Comparison of ENCODE assay signal across 18 mouse cellular contexts in genomic region chr3:8123141-8123540, GRCm38 (mm10).
"Had no signal": no experiment of that assay in that cellular context is flagged by ENCODE, and none has a peak within 500 bp of the region (broad histone marks: within the 10 kb centered on the region; RNA-seq: fewer than 3 reads in every experiment).

No protein-coding gene starts in this region.

- H3K4me3 ChIP-seq: lung, embryonic 15.5 days; megakaryocyte, embryonic 14.5 days; midbrain, embryonic 12.5 days; myocyte; neural tube, embryonic 13.5 days; neural tube, embryonic 15.5 days; stomach, embryonic 15.5 days had no signal

- H3K36me3 ChIP-seq: lung, embryonic 15.5 days; midbrain, embryonic 12.5 days; neural tube, embryonic 13.5 days; neural tube, embryonic 15.5 days; stomach, embryonic 15.5 days had no signal

- H3K9me3 ChIP-seq: lung, embryonic 15.5 days; midbrain, embryonic 12.5 days; neural tube, embryonic 13.5 days; neural tube, embryonic 15.5 days; stomach, embryonic 15.5 days had no signal

- H3K27ac ChIP-seq: lung, embryonic 15.5 days; macrophage; midbrain, embryonic 12.5 days; neural tube, embryonic 13.5 days; neural tube, embryonic 15.5 days; stomach, embryonic 15.5 days; stomach, postnatal 0 days had no signal

- H3K27me3 ChIP-seq: lung, embryonic 15.5 days; megakaryocyte, embryonic 14.5 days; midbrain, embryonic 12.5 days; neural tube, embryonic 13.5 days; neural tube, embryonic 15.5 days; stomach, embryonic 15.5 days had no signal

- DNase-seq: liver, postnatal 0 days; lung, adult 2 months; lung, postnatal 14 days; lung, postnatal 36 days; midbrain, embryonic 14.5 days; right cerebral cortex, postnatal 14 days; thymus, adult 2 months; thymus, postnatal 25 days; thymus, postnatal 4 days had no signal

- H3K4me1 ChIP-seq: lung, embryonic 15.5 days; megakaryocyte, embryonic 14.5 days; midbrain, embryonic 12.5 days; neural tube, embryonic 13.5 days; neural tube, embryonic 15.5 days; stomach, embryonic 15.5 days had no signal
